Mouse (Mus musculus): ENCODE measurements around the gene Glis1.

Gene Glis1

DNA sequence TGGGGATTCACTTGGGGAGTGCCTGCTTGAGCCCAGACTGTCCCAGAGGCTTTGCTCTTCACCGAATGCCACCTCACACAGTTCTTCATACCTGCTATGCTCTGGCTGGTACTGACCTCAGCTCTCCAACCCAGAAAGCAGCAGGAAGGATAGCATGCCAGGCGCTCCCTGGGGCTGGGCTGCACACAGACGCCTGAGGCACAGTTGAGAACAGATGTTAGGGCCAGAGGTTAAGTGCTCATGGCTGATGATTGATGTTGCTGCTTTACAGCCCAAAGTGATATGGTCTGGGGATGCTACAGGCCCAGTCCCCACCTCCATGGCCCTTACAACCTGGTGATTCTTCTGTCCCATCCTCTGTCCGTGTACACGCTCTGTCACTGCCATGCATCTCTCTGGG, 190.6 kb downstream of the Glis1 start:
- DNase-seq (ENCODE audit: low spot score in 2 of 2) = no peak

DNA sequence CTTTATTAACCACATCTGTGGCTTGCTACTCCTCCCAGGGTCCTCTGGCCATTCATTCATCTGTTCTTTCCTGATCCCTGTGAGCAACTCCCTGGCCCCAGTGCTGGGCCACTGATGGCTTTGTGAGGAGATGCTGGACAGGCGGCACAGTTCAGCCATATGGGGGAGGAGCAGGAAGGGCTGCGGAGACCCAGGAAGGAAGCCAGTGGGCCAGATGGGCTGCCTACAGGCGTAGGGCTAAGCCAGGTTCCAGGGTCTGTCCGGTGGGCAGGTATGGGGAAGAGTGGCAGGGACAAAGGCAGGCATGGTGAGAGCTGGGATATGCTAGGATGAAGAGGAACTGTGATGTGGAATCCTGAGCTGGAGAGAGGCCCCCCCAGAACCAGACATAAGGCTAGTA, 193.8 kb downstream of the Glis1 start:
- DNase-seq (ENCODE audit: low spot score in 2 of 2) = no peak

DNA sequence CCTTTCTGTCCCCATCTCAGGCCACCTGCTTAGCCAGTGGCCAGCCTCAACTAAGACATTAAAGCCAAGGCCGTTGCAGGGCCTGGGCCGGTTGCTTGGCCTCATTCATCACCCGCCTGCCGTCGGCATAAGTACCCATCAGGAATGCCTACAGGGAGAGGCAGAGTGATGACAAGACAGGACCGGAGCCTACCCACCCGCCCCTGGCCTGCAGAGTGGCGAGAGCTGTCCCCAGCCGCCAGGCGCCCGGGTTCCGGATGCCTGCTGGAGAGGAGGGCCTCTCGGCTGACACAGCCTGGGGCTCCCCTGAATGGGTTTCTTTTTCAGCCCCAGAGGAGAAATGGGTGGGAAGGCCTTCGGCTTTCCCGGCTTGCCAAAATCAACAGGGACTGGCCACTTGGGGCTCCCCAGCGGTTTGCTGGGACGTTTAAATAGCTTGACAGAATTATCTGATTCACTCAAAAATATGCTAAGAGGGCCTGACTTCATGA, 194.6 kb downstream of the Glis1 start:
- DNase-seq (ENCODE audit: low spot score in 2 of 2) = no peak

DNA sequence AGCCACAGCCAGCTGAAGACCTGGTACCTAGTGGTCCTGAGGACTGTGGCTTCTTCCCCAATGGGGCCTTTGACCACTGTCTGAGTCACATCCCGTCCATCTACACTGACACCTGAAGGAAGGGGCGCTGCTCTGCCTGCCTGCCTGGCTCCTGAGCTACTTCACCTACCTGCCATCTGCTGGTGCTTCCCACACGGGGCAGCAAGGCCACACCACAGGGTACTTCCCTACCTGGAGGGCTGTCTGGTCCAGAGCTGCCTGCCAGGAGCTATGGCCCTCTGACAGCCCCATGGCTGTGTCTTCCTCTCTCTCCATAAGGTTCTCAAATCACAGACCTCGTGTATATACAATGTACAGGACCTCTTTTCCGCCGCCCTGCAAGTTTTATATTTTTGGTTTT, 200.2 kb downstream of the Glis1 start:
- DNase-seq (ENCODE audit: low spot score in 2 of 2) = no peak

DNA sequence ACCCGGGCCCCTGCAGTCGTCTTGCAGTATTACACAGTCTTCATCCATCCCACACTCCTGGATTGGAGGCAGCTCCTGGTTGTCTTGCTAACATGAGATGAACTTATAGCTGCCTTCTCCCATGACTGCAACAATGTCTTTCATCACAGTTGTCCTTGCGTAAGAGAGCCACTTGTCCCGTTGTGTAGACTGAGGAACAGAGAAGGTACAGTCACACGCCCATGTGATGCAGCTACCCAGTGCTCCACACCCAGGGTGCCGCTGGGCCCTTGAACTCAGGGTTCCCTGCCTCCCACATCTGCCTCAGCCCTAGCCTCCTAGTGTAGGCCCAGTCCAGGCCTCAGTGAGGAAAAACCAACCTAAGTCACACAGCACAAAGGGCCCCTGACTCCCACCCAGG, 201.7 kb downstream of the Glis1 start:
- DNase-seq (ENCODE audit: low spot score in 2 of 2) = no peak

DNA sequence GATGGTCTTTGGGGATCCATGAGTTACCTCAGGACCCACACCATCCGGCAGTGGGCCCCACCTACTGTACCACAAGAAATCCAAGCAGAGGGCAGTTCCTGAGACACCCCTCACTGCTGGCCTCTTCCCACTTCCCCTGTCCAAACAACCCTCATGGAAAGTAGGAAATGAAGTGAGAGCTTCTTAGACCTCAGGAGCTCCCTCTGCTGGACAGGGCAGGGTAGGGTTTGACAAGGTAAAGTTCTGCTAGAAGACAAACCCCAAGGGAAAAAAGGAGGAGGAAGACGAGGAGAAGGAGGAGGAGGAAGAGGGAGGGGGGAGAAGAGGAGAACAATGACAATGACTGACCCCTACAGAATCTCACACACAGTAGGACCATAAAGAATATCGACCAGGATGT, 203.3 kb downstream of the Glis1 start:
- peak; percentile 19 to 22 for DNase-seq (ENCODE audit: low spot score in 2 of 2)

DNA sequence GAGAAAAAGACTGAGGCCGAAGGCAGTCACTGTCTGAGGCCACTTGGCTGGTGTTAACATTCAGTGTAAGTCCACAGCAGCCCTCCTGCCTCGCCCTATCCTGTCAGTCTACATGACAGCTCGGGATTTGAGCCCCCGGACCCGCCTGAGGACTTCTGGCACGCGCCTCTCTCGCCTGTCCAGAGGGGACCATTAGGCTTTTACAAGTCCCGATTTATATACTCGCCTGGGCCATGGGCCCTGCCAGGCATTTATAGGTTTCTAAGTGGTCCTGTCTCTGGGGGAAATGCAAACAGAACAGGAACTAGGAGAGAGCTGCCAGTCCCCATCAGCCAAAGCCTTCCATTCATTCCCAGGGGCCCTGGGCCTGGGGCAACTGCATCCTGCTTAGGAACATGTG, 203.9 kb downstream of the Glis1 start:
- DNase-seq (ENCODE audit: low spot score in 2 of 2) = no peak

DNA sequence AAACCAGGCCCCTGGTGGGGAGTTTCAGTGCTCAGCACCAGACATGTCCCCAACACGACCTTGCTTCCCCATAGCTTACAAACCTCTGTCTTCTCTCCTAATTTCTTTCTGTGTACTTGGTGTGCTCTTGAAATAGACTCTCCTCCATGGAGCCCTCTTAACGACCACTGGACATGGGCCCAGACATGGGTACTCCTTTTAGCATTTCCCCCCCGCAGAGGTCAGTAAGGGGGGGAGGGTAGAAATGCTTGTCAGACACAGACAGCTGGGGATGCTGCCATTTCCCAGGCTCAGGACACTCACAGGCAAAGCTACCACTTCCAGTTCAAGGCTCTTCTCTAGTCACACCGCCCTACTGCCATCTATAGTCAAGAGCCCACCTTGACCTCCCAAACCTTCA, 207.2 kb downstream of the Glis1 start:
- DNase-seq (ENCODE audit: low spot score in 2 of 2) = no peak

DNA sequence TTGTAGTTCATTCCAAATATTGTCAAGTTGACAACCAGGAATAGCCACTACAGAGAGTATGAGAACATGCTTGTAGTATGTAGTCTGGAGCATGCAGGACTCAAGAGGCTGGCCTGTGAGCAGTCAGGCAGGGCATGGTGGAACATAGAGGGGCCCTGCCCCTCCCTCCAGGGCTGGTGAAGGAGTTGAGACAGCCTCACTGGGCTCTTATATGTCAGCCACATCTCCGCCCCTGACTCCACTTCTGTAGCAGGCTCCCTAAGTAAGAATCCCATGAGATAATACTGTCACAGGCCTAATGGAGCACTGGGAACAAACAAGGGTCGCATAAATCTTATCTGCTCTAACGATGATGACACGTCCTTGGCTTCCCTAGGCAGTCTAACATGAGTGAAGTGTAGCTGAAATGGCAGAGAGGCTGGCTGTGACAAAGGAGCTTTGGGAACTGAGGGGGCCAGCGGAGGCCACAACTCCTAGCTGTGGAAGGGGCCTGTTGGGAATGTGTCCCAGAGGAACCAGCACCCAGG, 214.6 kb downstream of the Glis1 start:
- no peak for DNase-seq (ENCODE audit: low spot score in 2 of 2)

DNA sequence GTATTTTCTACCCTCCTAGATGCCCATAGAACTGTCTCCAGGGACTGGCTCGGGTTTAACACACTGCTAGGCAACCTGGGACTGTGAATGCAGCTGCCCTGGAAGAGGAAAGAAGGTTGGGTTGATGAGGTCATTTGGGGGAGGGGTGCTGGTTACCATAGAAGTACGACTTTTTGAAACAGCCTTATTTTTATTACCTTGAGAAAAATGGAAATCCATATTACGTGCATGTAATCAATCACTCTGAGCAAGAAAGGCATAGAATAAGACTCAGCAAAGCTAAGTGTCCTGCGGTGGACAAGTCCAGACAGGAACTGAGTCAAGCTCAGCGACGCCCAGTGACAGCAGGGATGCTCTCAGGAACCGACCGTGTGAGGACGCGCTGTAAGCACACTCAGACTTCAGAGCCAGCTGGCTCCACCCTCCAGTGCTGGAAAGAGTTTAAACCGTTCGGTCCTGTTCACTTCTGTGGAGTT, 216.7 kb downstream of the Glis1 start:
- DNase-seq (ENCODE audit: low spot score in 2 of 2) = no peak

DNA sequence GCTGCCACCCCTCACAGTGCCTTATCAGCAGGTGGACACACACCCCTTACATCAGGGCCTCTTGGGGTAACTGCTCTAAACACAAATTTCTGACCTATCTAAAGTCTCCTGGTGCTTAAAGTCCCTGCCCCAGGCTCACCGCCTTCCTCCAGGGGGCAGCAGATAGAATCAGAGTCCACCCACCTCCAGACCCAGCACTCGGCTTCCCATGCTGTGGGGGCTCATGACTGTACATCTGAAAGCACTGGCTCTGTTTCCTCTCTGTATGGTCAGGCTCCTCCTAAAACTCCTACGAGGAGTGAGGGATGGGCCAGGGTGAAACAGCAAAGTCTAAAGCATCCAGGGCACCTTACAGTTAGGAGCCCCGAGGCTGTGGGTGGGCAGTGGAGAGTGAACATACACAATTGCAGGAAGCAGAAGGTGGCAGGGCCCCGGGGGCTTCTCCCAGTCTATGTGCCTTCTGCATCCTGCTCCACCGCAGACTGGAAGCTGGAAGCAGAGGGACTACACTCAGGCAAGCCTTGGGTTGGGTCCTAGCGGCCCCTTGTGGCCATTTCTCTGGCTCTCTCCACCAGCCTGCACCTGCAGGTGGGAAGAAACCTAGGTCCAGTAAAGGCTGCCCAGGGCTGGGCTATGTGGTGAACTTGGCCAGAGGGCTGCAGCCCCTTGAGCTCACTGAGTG, 218.3 kb downstream of the Glis1 start:
- peak; percentile 71 to 82 for DNase-seq (ENCODE audit: low spot score in 2 of 2)

DNA sequence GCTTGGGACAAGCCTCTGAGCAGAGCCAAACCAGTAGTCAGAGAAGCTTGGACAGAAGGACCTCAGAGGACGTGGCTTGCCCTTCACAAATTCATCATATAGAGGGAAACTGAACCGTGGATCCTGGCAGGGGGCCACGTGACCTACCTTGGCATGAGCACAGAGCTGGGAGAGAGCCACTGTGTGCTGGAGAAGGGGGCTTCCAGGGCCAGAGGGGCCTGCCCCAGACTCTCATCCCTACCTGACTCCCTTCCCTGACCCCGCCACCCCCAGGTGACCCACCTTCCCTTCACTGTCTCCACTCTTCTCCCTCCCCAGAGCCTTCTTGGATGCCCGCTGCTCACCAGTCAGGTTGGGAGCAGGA, 218.9 kb downstream of the Glis1 start:
- DNase-seq (ENCODE audit: low spot score in 2 of 2) = no peak

DNA sequence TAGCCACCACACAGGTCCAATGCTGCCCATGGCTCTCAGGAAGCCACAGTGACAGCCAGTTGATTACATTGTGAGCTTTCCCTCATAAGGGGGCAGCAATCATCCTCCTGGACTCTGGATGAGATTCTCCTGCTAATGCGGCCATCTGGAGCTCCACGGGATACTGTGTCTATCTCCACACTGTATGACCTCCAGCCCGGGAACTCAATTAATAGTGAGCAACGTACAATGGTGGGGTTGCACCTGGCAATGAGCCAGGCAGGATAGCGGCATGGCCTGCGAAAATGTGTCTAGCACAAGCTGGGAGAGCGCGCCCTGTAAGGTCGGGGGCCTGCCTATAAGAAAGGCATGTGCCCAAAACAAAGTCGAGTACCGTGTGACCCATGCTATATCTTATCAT, 226.3 kb downstream of the Glis1 start:
- no peak for DNase-seq (ENCODE audit: low spot score in 2 of 2)

DNA sequence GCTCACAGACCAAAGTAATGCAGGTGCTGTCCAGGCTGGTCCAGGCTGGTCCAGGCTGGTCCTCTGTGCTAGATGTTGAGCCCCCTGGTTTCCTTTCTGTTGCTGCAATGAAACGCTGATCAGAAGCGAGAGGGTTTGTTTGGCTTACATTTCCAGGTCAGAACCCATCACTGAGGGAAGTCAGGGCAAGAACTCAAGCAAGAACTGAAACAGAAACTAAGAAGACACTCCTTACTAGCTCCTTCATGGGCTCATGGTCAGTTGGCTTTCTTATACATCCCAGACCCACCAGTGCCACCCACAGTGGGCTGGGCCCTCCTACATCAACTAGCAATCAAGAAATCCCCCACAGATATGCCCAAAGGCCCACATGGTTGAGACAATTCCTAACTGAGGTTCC, 234.1 kb downstream of the Glis1 start:
- no peak for DNase-seq (ENCODE audit: low spot score in 2 of 2)

DNA sequence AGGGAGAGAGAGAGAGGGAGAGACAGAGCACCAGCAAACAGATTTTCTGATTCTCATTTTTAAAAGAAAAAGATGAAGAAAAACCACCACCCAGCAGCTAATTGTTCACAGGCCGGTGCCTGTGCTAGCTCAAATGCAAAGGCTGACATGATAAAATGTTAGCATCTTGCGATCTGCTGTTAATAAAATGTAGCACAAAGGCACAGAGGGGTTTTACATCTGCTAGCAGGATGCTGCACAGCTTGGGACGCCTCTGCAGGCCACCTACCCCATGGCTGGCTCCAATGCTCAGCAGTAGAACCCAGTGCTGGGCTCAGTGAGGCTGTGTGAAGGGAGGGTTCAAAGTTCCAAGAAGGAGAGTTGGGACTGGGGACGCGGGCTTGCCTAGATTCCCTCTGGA, 236.3 kb downstream of the Glis1 start:
- no peak for DNase-seq (ENCODE audit: low spot score in 2 of 2)

DNA sequence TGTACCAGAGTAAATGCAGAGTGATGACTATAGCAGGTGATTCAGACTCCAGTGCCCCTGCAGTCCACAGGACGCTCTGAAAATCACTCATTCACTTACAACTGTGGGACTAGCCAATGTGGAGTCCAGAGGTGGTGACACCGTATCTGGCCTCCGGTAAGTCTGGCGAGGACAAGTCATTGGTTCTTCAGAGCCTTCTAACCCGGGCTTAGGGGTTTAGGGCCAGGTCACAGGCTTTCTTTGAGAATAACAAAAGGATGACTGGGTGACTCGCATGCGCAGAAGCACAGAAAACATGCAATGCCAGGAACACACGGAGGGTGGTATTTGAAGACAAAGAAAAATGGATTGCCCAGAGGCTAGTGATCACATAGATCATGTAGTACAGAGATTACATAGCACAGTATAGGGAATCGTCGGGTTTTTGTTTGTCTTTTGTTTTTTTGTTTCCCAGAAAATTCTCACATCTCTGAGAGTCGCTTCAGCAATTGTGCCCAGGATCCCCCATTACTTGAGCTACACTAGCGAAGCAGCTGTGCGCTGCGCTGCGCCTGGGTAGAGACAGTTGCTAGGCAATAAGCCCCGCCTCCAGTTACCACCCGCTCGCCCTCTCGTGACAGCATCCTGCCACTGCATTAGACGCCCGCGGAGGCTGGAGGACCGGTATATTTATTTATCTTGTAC, 239.4 kb downstream of the Glis1 start:
- peak; percentile 68 to 78 for DNase-seq (ENCODE audit: low spot score in 2 of 2)

DNA sequence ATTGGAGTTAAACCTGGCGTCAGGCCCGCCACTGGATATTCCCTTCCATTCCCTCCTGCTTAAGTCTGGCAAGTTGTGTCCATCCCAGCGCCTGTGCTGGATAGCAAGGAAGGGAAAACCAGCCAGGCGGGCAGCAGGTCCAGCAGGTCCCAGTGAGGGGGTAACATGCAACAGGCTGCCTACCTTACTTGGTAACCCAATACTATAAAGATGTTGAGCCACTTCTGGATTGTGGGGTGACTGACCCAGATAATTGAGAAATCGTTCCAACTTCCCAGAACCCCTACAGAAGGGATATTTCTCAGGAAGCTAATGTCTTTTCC, 239.9 kb downstream of the Glis1 start:
- no peak for DNase-seq (ENCODE audit: low spot score in 2 of 2)

DNA sequence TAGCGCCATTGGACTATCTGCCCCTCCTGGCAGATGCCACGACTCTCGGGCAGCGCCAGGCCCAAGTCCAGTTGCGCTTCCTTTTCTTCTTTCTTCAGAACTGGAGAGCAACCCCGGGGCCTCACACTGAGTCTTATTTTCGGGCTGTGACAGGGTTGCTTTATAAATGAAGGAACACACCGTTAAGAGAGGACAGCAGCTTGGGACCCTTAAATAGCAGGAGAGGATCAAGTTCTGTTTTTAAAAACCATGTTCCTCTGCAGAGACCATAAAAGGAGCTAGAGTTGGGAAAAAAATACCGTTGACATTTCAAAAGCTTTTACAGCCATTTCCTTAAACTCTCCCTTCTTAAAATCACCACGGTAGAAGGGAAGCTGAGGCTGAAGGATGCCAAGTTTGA, 241.3 kb downstream of the Glis1 start:
- no peak for DNase-seq (ENCODE audit: low spot score in 2 of 2)

DNA sequence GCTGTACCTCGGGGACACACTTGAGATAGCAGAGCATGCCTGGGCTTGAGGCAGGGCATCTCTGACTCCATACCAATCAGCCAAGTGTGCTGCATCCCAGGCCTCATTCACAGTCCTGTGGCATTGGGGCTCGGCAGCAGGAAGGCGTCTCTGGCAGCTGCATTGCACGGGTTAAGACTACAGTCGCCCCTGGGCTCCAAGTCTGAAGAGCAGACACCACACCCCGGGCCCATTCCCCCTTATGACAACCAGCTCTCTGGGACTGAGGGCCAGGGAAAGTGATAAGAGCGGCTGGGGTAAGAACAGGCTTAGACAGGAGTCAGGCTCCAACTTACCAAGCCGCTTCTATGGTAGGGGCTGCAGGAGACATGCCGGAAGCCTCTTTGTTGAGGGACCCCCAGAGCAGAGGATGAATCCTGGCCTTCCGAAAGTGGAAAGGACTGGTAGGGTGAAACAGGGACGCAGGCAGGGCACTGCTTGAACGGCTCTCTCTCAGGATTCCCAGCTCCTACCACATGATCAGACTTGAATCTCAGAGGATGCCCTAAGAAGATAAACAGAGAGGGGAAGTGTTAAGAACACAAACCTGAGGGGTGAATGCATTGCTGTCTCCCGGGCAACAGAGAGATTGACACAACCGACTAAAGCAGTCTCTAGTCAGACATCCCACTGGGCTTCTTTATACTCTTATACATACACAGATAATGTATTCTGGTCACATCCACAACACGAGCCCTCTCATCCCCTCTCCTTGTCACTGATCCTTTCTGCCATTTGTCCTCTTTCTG, 246.1 kb downstream of the Glis1 start:
- DNase-seq (ENCODE audit: low spot score in 2 of 2) = no peak

DNA sequence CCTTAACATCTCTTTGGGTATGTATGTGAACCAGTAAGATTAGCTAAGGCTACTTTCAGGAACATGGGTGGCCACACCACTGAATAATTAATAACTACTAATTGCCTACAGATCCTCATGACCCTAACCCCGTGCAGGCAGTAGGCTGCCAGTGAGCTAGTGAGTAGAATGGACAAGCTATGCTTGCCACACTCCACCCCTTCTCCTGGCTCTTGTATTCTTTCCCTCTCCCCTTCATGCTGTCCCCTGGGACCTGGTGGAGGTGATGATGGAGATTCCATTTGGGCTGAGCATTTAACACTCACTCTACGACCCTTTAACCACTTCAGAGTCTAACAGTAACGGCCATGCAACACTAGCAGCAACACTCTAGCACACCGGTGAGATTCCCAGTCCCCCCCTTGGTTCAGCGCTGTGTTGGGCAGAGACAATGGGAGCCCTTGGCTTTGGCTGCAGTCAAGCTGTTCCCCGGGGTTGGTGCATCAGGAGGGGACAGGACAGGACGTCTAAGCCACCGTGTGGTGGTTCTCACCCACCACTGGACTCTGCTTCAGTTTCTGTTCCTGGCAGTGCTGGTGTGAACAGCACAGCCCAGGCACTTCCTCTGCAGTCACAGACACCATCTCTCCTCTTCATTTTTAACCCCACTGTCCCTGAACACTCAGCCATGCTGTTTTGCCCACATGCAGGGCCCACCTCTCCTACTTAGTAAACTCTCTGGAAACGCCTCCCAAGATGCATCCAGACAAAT, 246.9 kb downstream of the Glis1 start:
- DNase-seq (ENCODE audit: low spot score in 2 of 2) = no peak

DNA sequence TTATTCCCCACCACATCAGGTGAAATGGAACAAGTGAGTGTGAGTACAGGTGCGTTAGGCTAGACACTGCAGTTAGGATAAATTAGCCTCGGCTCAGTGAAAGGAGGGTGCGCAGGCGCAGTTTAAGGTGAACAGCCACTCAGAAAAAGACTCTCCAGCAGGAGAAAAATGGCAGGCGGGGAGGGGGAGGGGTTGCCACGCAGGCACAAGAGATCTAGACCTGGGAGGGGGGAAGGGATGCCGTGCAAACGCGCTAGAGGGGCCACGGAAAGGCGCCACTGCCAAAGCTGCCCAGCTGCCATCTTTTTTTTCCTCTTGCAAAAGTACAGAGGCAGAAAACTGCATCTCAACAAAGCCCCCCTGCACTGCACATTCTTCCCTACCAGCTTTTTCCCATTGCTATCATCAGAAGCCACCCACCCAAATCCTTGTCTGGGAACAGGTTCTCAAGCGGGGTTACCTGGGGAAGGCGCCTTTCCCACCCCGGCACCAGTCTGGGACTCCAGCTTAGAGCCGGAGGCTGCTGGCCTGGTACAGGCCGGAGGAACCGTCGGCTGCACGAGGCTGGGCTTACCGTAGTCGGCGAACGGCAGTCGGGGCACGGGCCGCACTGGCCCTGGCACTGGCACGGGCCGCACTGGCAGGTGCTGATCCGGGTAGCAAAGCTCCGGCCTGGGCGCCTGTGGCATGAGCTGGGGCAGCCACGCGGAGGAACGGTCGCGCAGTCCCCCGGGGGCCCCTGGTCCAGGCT, 248.8 kb downstream of the Glis1 start:
- no peak for DNase-seq (ENCODE audit: low spot score in 2 of 2)
